Mouse (Mus musculus): ENCODE measurements around the gene Ptprn2. TPM values are rescaled to one million over a fixed set of nuclear protein-coding genes. Genes with fewer than 3 reads are reported as not detected.

Gene Ptprn2
- total and polyA plus RNA-seq, 3 experiments: 0.17 TPM; not detected in 2

GRCm38 (mm10) chr12:116827748-116828147 is 342.2 kb downstream of the Ptprn2 start:
- Histone ChIP-seq H3K4me2 (ENCODE audit: insufficient read depth, low read depth, poor library complexity, severe bottlenecking) (no peak overlapping the region), H3K79me2 (replicated peaks; ENCODE audit: control insufficient read depth, extremely low read depth, insufficient read depth, poor library complexity, severe bottlenecking) (no peaks in the 10 kb centered on the region), H3K27ac (ENCODE audit: insufficient read depth, low read depth) (no peak overlapping the region), H3K9me3 (replicated peaks; ENCODE audit: low read length) (no peaks in the 10 kb centered on the region), H3K4me1 (ENCODE audit: control insufficient read depth in 1 of 2, insufficient read depth in 2 of 2) (peaks cover 0 to 3% of the 10 kb centered on the region in 2 experiments; a peak in 1 of 4 replicates), H3K27me3 (replicated peaks) (peaks cover 13% of the 10 kb centered on the region), H3K4me3 (replicated peaks in 1 of 3; ENCODE audit: low read depth in 2 of 3, low read length in 2 of 3, poor library complexity in 1 of 3) (no peak overlapping the region), H3K36me3 (replicated peaks in 1 of 2; ENCODE audit: control insufficient read depth in 1 of 2, insufficient read depth in 1 of 2, low read length in 1 of 2) (no peaks in the 10 kb centered on the region), H3K9ac (ENCODE audit: insufficient read depth, low read depth) (no peak overlapping the region)
- TF ChIP-seq RAD21 (IDR thresholded peaks at IDR 0.05; ENCODE audit: low read depth, low read length) (peak; percentile 20), CTCF (conservative IDR thresholded peaks at IDR 0.05 in 1 of 2, IDR thresholded peaks at IDR 0.05 in 1 of 2; ENCODE audit: low read depth in 2 of 2, low read length in 2 of 2) (peak in 1 of 2 experiments; percentile 18; a peak in 1 of 4 replicates), MEF2A (IDR thresholded peaks at IDR 0.05; ENCODE audit: borderline replicate concordance, low read depth, low read length) (no peak)
- in situ Hi-C loops (cut with MboI; ENCODE audit: low pct_ligation_motif_present, low pct_unique_long_range_greater_than_20kb, low sequenced_read_pairs) (no loop called here), dilution Hi-C loops (cut with MboI; ENCODE audit: extremely low pct_ligation_motif_present, extremely low pct_unique_long_range_greater_than_20kb, low sequenced_read_pairs) (no loop called here)
- no peak for DNase-seq (ENCODE audit: extremely low read depth)

- H3K9me3 ChIP-seq (replicated peaks; ENCODE audit: low read length): no peaks in the 10 kb centered on the region
- H3K27ac ChIP-seq (ENCODE audit: insufficient read depth, low read depth): no peak overlapping the region
- no peak overlapping the region for H3K4me3 ChIP-seq (replicated peaks in 1 of 3; ENCODE audit: low read depth in 2 of 3, low read length in 2 of 3, poor library complexity in 1 of 3)
- H3K4me2 ChIP-seq (ENCODE audit: insufficient read depth, low read depth, poor library complexity, severe bottlenecking): no peak overlapping the region
- no peaks in the 10 kb centered on the region for H3K36me3 ChIP-seq (replicated peaks in 1 of 2; ENCODE audit: control insufficient read depth in 1 of 2, insufficient read depth in 1 of 2, low read length in 1 of 2)
- H3K27me3 ChIP-seq (replicated peaks): peaks cover 31% of the 10 kb centered on the region
- dilution Hi-C loops (cut with MboI; ENCODE audit: extremely low pct_ligation_motif_present, extremely low pct_unique_long_range_greater_than_20kb, low sequenced_read_pairs) (no loop called here), in situ Hi-C loops (cut with MboI; ENCODE audit: low pct_ligation_motif_present, low pct_unique_long_range_greater_than_20kb, low sequenced_read_pairs) (no loop called here)
- TF ChIP-seq SMC3 (IDR thresholded peaks at IDR 0.05; ENCODE audit: low read depth, low read length) (no peak), UBTF (IDR thresholded peaks at IDR 0.05; ENCODE audit: low read depth, low read length) (no peak), MAX (IDR thresholded peaks at IDR 0.05; ENCODE audit: low read length) (no peak), CHD1 (IDR thresholded peaks at IDR 0.05; ENCODE audit: low read depth, low read length) (no peak), TCF12 (IDR thresholded peaks at IDR 0.05; ENCODE audit: low read depth, low read length) (no peak), ZC3H11A (IDR thresholded peaks at IDR 0.05; ENCODE audit: low read depth, low read length) (no peak), KAT2A (IDR thresholded peaks at IDR 0.05; ENCODE audit: insufficient replicate concordance, low read length) (no peak), SIN3A (IDR thresholded peaks at IDR 0.05; ENCODE audit: low read length) (no peak), TBP (conservative IDR thresholded peaks at IDR 0.05; ENCODE audit: low read depth, low read length) (no peak), MEF2A (IDR thresholded peaks at IDR 0.05; ENCODE audit: borderline replicate concordance, low read depth, low read length) (no peak), PAX5 (IDR thresholded peaks at IDR 0.05; ENCODE audit: low read length) (no peak), BHLHE40 (IDR thresholded peaks at IDR 0.05; ENCODE audit: low read depth, low read length) (no peak), POLR2AphosphoS2 (IDR thresholded peaks at IDR 0.05; ENCODE audit: low read depth, low read length) (no peak), USF2 (conservative IDR thresholded peaks at IDR 0.05; ENCODE audit: low read depth, low read length) (no peak), NRF1 (IDR thresholded peaks at IDR 0.05; ENCODE audit: low read depth, low read length) (no peak), ETS1 (conservative IDR thresholded peaks at IDR 0.05; ENCODE audit: low read depth, low read length) (no peak), RCOR1 (conservative IDR thresholded peaks at IDR 0.05; ENCODE audit: low read depth, low read length) (no peak)
- no peaks in the 10 kb centered on the region for H3K4me1 ChIP-seq (ENCODE audit: control insufficient read depth in 1 of 2, insufficient read depth in 2 of 2)
- DNase-seq (ENCODE audit: extremely low read depth): no peak
- no peak overlapping the region for H3K9ac ChIP-seq (ENCODE audit: insufficient read depth, low read depth)
- H3K79me2 ChIP-seq (replicated peaks; ENCODE audit: control insufficient read depth, extremely low read depth, insufficient read depth, poor library complexity, severe bottlenecking): no peaks in the 10 kb centered on the region
Measured at GRCm38 (mm10) chr12:116838611-116839192, 353.2 kb downstream of the Ptprn2 start.
